Mouse (Mus musculus) adrenal gland, adult 2 months (tissue): ENCODE data around the gene Lsm7. TPM values are rescaled to one million over a fixed set of nuclear protein-coding genes. Genes with fewer than 3 reads are reported as not detected.

Experiments used
- DNase-seq: peaks from one replicate; pipeline ENCODE4 v3.0.0; 2021
- polyA plus RNA-seq: library from polyadenylated mRNA; depleted of rRNA; stranded (reverse); fragments of >200 nt; gene quantifications from 2 replicates; pipeline ENCODE4 v1.2.3, GENCODE M21; 2012
- total RNA-seq, 2 experiments: library from RNA; stranded (reverse); gene quantifications; 2 replicates each; pipeline ENCODE4 v1.2.3; 2021

Gene Lsm7
- total and polyA plus RNA-seq, 3 experiments: 22.3 to 91.9 (median 36.2) TPM

GRCm38 (mm10) chr10:80876594-80876993 is 21.6 kb upstream of the Lsm7 start:
- peak; percentile 24 for DNase-seq

DNA sequence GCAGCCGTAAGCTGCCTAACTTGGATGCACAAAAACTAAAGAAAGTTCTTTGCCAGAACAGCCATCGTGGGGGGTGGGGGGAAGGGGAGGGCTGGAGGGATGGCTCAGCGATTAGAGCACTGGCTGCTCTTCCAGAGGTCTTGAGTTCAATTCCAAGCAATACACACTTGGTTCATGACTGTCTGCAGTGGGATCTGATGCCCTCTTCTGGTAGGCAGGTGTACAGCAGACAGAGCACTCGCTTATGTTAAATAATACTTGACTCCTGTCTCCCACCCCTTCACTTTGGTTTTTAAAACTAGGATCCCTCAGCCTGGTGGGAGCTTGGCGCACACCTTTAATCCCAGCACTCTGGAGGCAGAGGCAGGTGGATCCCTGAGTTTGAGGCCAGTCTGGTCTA is 21.0 kb upstream of the Lsm7 start:
- DNase-seq: peak; percentile 58

DNA sequence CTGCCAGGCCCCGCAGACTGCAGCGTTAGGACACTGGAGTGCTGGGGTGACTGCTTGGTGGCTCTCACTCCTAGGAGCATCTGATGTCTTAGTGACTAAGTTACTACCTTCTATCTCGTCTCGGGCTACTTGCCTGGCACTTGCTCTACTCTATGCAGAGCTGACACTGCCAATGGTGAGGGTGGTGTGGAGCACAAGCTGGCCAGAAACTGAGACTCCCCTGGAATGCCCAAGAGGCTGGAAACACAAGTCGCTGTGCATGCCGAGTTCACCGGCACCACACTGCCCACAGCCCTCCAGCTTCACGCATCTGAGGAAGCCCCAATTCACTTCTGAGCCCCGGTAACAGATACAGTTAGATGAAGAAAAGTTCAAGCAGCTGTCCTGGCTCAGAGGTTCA is 19.0 kb upstream of the Lsm7 start:
- no peak for DNase-seq

GRCm38 (mm10) chr10:80871581-80871980 is 16.6 kb upstream of the Lsm7 start, which contains the start of gene Tmprss9:
TSS of gene Tmprss9 (plus strand) at chr10:80871848.
- DNase-seq: no peak

GRCm38 (mm10) chr10:80870993-80871392 is 16.0 kb upstream of the Lsm7 start:
- no peak for DNase-seq

GRCm38 (mm10) chr10:80864446-80864845 is 9.4 kb upstream of the Lsm7 start:
- no peak for DNase-seq

DNA sequence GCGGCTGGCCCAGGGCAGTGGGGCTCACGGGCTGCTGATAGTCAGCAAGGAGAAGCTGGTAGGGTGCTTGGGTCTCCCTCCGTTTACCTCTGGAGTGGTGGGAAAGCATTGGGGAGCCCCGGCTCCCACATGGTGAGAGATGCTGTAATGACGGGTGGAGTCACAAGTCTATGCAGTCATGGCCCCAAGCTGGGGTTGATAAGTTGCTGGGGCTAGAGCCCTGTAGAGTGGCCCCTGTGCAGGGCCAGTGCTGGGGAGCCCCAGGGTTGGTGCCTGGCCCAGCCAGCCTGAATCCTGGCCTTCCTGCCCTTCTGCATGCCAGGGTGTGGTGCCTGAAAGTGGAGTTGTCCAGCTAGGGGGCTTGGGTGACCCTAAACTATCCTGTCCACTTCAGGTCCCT is 7.3 kb upstream of the Lsm7 start:
- DNase-seq: no peak

DNA sequence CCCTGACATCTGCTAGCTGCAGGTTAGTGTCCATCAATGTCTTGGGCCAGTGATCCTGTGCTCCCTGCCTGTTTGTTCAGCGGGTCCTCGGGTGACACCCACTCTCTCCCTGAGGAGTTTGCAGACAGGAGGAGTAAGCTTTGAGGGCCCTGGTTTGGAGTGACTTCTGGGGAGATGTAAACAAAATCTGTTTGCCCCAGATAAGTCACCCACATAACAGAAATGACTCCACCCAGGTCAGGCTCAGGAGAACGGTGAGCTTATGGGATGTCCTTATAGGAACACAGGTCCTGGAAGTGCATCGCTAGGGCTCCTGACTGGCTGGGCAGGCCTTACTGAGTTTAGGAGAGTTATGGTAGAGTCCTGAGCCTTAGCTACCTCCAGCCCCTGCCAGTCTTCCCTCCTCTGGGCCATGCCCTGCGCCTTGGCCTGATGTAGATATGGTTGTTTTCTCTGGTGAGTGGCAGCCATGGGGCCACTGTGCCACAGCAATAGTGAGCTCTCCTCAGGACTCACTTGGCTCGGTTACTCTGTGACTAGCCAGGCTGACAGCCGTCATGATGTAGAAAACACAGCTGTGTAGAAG is 3.4 kb upstream of the Lsm7 start:
- no peak for DNase-seq

DNA sequence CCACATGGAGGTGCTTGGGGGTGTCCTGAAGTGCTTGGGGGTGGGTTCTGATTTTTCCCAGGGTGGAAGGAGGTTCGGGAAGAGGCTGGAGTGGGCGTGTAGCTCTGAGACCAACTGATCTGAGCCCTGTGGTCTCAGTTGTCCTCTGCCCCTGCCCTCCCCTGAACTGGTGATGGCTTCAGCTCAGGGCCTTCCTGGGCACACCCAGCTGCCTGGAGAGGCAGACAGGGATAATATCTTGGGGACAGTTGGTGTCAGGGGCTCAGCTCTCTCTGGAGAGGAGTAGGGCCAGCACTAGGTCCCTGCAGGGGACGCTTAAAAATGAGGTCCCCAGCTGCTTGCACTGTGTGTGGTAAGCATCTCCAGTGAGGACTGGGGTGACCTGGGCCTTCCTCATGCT is 2.8 kb upstream of the Lsm7 start:
- no peak for DNase-seq

DNA sequence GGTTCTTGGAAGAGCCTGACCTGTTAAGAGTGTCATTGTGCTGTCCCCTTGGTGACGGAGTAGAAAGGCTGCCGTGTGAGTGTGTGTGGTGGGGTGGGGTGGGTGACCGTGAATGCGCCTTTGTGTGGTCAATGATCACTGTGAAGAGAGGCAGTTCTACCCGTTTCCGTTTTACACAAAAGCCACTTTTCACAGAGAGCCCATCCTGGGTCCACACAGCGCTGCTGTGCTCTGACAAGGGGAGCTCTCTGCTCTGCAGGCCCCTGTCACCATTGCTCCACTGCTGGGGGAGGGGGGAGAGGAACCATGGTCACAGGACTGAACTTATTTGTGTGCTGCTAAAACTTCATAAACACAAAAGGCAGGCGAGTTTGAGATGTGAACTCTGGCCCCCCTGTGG is 2.4 kb upstream of the Lsm7 start:
- DNase-seq: no peak

- DNase-seq: no peak
Observed at GRCm38 (mm10) chr10:80856908-80857307, 1.9 kb upstream of the Lsm7 start.

DNA sequence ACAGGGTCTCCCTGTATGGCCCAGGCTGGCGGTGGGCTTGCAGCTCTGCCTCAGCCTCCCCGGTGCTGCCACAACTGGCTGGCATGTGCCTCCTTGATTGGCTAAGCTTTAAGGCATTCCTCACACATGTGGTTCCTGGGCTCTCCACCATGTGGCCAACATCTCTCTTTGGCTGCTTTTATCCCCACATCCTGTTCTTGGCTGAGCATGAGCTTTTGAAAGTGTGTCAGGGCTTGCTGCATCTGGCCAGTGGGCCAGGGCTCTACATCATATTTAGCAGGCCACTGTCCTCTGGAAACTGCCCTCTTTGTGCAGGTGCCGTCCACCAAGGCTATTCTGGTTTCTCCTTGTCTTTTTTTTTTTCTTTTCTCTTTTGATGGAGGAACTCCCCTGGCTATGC is 1.3 kb upstream of the Lsm7 start:
- no peak for DNase-seq

DNA sequence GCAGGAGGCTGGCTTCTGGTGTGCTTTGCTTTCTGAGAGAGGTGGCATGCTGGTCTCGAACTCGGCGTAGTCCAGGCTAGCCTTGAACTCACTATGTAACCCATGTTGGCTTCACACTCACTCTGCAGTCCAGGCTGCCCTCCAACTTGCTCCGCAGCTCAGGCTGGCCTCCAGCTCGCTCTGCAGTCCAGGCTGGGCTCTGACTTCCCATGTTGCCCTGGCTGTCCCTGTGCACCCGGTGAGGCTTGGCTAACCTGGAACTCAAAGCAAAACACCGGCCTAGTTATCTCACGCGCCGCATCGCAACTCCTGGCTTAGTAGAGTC is 702 bp upstream of the Lsm7 start:
- no peak for DNase-seq

GRCm38 (mm10) chr10:80848571-80848970 is 6.4 kb downstream of the Lsm7 start:
- peak; percentile 62 for DNase-seq

DNA sequence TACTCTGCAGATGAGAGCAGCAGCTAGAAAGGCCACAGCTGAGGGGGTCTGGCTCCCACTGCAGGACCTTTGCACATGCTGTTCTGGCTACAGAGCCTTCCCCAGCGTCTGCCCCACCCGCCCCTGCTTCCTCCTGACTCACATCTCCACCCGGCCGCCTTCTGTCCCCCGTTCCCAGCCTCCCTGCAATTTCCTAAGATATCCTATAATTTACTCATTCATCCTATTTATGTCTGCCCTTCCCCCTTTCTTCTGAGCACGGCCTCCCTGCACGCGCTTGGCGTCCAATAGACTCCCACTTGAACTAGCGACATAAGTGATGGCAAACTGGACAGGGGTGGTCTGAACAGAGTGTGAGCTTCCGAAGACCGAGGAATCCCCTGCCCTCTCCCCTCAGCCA is 9.3 kb downstream of the Lsm7 start:
- DNase-seq: no peak

- DNase-seq: no peak
Observed at GRCm38 (mm10) chr10:80845055-80845693, 9.8 kb downstream of the Lsm7 start.

DNA sequence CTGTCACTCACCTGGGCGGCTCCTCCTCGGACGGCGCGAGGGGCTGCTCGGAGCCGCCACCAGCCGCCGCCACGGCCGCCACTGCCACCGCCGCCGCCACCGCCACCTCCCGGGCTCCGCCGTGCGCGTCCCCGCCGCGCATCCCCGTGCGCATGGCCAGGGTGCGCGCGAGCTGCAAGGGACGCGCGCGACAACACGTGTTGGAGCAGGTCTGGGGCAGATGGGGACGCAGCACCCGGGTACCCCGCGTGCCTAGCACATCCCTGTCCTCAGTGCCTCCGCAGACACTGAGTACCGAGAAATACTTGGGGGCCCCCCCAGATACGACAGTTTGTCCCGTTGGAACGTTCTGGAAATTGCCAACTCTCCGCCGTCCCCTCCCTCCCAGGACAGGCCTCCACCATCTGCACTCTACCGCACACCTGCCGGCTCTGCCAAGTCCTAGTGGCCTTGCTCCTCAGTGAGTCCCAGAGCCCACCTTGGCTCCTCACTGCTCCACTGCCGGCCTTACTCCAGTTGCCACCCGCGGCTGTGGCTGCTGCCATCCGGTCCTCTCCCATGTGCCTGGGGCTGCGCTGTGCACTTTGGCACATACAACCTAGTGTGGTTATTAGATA is 11.0 kb downstream of the Lsm7 start, which contains the start of gene Lingo3:
Lingo3 (minus strand) TSS at position 109 of the 617 bp plus-strand sequence.
- peak; percentile 63 for DNase-seq

DNA sequence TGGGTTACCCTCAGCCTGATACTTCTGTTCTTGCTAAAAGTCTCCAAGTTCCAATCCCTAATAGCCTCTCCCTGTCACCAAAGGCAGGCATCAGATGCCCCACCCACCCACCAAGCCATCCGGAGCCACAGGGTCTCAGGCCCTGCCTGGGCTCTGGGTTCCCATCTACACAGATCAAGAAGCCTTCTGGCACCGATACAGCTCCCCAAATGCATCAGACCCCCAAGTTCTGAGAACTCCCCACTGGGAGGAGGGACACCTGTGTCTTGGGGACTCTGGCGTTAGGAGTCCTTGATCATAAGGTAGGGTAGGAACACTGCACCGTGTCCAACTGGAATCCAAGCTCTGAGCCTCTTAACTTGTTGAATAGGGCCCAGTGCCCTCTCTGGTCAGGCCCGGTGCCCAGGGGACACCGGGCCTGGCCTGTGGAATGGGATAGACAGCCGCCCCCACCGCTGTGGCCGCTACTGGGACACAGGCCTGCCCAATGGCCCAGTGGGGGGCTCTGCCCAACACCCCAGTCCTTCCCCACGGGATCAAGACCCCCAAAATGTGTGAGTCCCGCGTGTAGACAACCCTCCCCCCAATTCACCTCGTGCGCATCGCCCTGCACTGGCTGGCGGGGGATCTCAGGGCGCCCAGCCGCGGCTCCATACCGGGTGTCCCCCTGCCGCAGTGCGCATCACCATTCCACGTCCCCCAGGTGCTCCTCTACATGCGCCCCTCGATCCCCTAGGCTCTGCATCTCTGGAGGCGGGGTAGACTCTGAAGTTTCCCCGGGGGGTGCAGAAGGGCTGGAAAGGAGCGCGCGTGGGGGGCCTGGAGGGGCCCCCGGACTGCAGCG is 11.7 kb downstream of the Lsm7 start:
- DNase-seq: no peak

DNA sequence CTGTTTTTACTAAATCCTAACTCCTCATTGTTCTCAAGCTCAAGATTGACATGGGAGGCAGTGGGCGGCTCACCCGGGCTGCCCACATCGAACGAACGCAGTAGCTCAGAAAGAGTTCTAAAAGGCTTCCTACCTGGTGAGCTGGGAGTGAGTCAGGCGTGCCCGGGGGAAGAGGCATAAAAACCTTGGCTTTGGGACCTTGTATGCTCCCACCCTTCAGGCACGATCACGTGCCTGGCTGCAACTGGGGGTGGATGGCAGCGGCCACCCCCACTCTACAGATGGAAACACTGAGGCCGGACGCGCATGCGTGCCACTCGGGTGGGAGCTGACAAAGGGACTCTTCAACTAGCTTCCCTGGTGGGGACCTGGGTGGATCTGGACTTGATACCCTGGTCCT is 12.7 kb downstream of the Lsm7 start:
- DNase-seq: no peak

DNA sequence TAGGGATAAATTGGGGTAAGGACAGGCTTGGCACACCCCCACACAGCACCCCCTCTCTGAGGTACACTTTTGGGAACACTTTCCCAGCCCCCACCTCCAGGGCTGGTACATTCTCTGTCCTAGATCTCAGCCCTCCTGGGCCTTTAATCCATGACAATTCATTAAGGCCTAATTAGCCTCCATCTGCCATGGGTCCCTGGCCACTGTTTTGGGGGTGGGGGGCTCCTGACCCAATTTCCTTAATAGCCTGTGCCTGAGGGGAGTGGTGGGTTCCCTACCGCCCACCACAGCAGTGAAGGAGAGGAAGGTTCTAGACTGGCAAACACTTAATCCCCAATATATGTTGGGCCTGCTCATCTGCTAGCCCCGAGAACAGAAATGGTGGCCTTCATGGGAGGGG is 13.3 kb downstream of the Lsm7 start:
- DNase-seq: no peak

GRCm38 (mm10) chr10:80839848-80840247 is 15.2 kb downstream of the Lsm7 start:
- peak; percentile 54 for DNase-seq

- DNase-seq: peak; percentile 81
Observed at GRCm38 (mm10) chr10:80838346-80838912, 16.6 kb downstream of the Lsm7 start.

GRCm38 (mm10) chr10:80837827-80838226 is 17.2 kb downstream of the Lsm7 start:
- peak; percentile 76 for DNase-seq
